Mouse (Mus musculus) mouse embryonic stem cell (cell line): ENCODE results near the gene Il17rc.

Experiments
- in situ Hi-C, 2 experiments: fragments of 300-500 bp; cut with MboI; formaldehyde crosslinking; loops; 1 replicate in 1 of 2; 3 replicates in 1 of 2; pipeline ENCODE4 v1.14.3; 2019 to 2020; ENCODE audit warnings: low sequenced_read_pairs in 2 of 2, low pct_unique_long_range_greater_than_20kb in 1 of 2, mixed read lengths in 1 of 2; ENCODE audit not compliant: unreplicated experiment in 1 of 2

Gene Il17rc

DNA sequence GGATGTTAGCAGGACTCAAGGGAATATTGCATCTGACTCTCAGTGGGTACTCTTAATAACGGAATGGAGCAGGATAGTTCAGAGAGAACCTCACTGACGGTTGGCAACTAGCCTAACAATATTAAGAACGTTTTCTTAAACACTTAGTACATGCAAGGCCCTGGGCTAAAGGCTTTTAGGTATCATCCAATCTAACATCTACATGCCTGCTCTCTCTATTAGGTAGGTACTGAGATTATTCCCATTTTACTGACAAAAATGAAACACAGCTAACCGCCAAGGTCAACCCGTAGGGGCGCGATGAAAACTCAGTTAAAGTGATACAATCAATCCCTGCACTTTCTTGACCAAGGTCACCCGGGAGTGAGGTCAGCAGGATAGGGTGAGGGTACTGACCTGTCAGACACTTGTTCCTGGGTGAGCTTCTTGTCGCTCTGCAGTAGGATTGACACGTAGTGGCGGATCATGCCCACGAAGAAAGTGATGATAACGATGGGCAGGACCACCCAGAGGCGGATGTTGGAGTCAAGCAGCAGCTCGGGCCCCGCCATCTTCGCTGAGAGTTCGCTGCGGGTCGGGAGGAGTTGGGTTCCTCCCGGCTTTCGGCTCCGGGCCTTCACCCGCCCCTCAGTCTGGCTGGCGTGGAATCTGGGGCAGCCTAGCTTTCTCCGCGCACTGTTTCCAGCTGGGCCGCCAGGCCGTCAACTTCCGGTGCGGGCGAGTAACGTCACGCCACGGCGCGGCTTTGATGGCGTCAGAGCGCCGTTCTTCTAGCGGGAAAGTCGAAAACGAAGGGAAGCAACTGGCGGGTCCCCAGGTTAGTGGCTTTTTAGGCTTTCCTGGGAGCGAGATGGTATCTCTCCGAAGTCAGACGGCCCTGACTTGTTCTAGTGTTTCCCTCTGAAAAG lies 60.0 kb downstream of the Il17rc start, which contains the start of the genes Emc3 and Fancd2:
TSS of gene Emc3 (minus strand) at position 721 of the 908 bp plus-strand sequence.
TSS of gene Fancd2 (plus strand) at position 751 of the 908 bp plus-strand sequence.
- in situ Hi-C loops: no loop called here

DNA sequence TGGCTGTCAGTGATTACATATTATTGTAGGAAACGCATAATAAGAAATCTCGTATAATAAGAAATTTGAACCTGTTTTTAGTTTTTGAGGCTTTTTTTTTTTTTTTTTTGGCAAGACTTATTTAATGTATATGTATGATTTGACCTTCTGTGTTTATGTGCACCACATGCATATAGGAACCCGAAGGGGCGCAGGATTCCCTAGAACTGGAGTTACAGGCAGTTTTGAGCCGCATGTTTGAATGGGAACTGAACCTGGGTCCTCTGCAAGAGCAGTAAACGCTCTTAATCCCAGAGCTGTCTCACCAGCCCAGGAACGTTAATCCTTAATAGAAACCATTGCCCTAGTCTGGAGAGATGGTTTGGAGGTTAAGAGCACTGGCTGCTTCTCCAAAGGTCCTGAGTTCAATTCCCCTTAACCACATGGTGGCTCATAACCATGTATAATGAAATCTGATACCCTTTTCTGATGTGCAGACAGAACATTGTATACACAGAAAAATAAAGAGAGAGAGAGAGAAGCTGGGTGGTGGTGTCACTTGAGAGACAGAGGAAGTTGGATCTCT lies 60.7 kb downstream of the Il17rc start:
- in situ Hi-C loops: no loop called here
